Mouse (Mus musculus): ENCODE data around the gene Fam219b.

The Fam219b gene

GRCm38 (mm10) chr9:57525516-57525915 lies 11.8 kb upstream of the Fam219b start:
- no peak for DNase-seq (ENCODE audit: low spot score)

GRCm38 (mm10) chr9:57526435-57526834 lies 10.9 kb upstream of the Fam219b start:
- no peak for DNase-seq (ENCODE audit: low spot score)

- no peak for DNase-seq (ENCODE audit: low spot score)
These were observed 5.4 kb upstream of the Fam219b start for GRCm38 (mm10) chr9:57531946-57532345.

- no peak for DNase-seq (ENCODE audit: low spot score)
These were observed 966 bp upstream of the Fam219b start for GRCm38 (mm10) chr9:57536362-57536761.

GRCm38 (mm10) chr9:57537728-57538181 lies 427 bp downstream of the Fam219b start:
- DNase-seq (ENCODE audit: low spot score): no peak

GRCm38 (mm10) chr9:57539550-57539949 lies 2.2 kb downstream of the Fam219b start:
- no peak for DNase-seq (ENCODE audit: low spot score)

- DNase-seq (ENCODE audit: low spot score): no peak
These were observed 4.0 kb downstream of the Fam219b start for GRCm38 (mm10) chr9:57541312-57541711.

- DNase-seq (ENCODE audit: low spot score): no peak
These were observed 6.6 kb downstream of the Fam219b start for GRCm38 (mm10) chr9:57543951-57544350.

- DNase-seq (ENCODE audit: low spot score): no peak
These were observed 10.0 kb downstream of the Fam219b start for GRCm38 (mm10) chr9:57547287-57547686.

GRCm38 (mm10) chr9:57547869-57548268 lies 10.5 kb downstream of the Fam219b start:
- DNase-seq (ENCODE audit: low spot score): no peak

GRCm38 (mm10) chr9:57549186-57549585 lies 11.9 kb downstream of the Fam219b start:
- DNase-seq (ENCODE audit: low spot score): no peak

- DNase-seq (ENCODE audit: low spot score): no peak
These were observed 13.0 kb downstream of the Fam219b start for GRCm38 (mm10) chr9:57550126-57550862.

GRCm38 (mm10) chr9:57552139-57552887 lies 15.0 kb downstream of the Fam219b start, which contains the start of gene Mpi:
TSS of gene Mpi (minus strand) at chr9:57552763.
- no peak for DNase-seq (ENCODE audit: low spot score)

GRCm38 (mm10) chr9:57553119-57553518 lies 15.8 kb downstream of the Fam219b start:
- DNase-seq (ENCODE audit: low spot score): no peak

- DNase-seq (ENCODE audit: low spot score): no peak
These were observed 17.4 kb downstream of the Fam219b start for GRCm38 (mm10) chr9:57554753-57555152.

GRCm38 (mm10) chr9:57557215-57557614 lies 19.9 kb downstream of the Fam219b start:
- no peak for DNase-seq (ENCODE audit: low spot score)

- DNase-seq (ENCODE audit: low spot score): no peak
These were observed 21.3 kb downstream of the Fam219b start for GRCm38 (mm10) chr9:57558625-57559024.

GRCm38 (mm10) chr9:57559568-57559967 lies 22.2 kb downstream of the Fam219b start:
- DNase-seq (ENCODE audit: low spot score): no peak

- no peak for DNase-seq (ENCODE audit: low spot score)
These were observed 22.9 kb downstream of the Fam219b start for GRCm38 (mm10) chr9:57560263-57560662.

GRCm38 (mm10) chr9:57560861-57561710 lies 23.8 kb downstream of the Fam219b start, which contains the start of gene Scamp2:
TSS of gene Scamp2 (plus strand) at chr9:57560943.
- DNase-seq (ENCODE audit: low spot score): peak; percentile 93

GRCm38 (mm10) chr9:57561711-57562099 lies 24.4 kb downstream of the Fam219b start:
- no peak for DNase-seq (ENCODE audit: low spot score)

GRCm38 (mm10) chr9:57562896-57563372 lies 25.6 kb downstream of the Fam219b start:
- DNase-seq (ENCODE audit: low spot score): no peak
